Mouse (Mus musculus): Measurements from ENCODE around the gene Gm8857.
"Not testable (repeated sequence)": the region's sequence is repeated elsewhere in the genome, so short reads cannot be mapped to it uniquely, and the experiment has no call there.

Gm8857 gene

GRCm38 (mm10) chr5:10947505-10947904 lies at the start of gene Gm8857, which contains the start of gene Gm8871:
Gene Gm8857 (plus strand): TSS chr5:10947807.
Gene Gm8871 (plus strand): TSS chr5:10947805.
- not testable (repeated sequence) for DNase-seq

- not testable (repeated sequence) for DNase-seq
Observed at GRCm38 (mm10) chr5:10953512-10953911, 5.9 kb downstream of the Gm8857 start.

- peak in 1 of 2 experiments; percentile 1 for DNase-seq
Observed at GRCm38 (mm10) chr5:10958057-10958456, 10.4 kb downstream of the Gm8857 start.

All from thymus, adult 18-20 months (tissue).